Mouse (Mus musculus): Measurements from ENCODE around the gene Gm10409.
"Not testable (repeated sequence)": the region's sequence is repeated elsewhere in the genome, so short reads cannot be mapped to it uniquely, and the experiment has no call there.

Gm10409 gene

GRCm38 (mm10) chr14:3412314-3412713, at the start of gene Gm10409:
Gene Gm10409, plus strand, starts transcription at chr14:3412614.
- DNase-seq (ENCODE audit: low read depth, low spot score): not testable (repeated sequence)

- not testable (repeated sequence) for DNase-seq (ENCODE audit: low read depth, low spot score)
Observed at GRCm38 (mm10) chr14:3394793-3395192, 17.6 kb upstream of the Gm10409 start, which contains the start of gene Gm10413. Gene Gm10413, plus strand, starts transcription at chr14:3395093.

GRCm38 (mm10) chr14:3427803-3428202, 15.4 kb downstream of the Gm10409 start, which contains the start of gene Gm3005:
Gene Gm3005, plus strand, starts transcription at chr14:3428103.
- not testable (repeated sequence) for DNase-seq (ENCODE audit: low read depth, low spot score)

GRCm38 (mm10) chr14:3449079-3449478, 36.7 kb downstream of the Gm10409 start, which contains the start of gene Gm10408:
Gene Gm10408, plus strand, starts transcription at chr14:3449379.
- not testable (repeated sequence) for DNase-seq (ENCODE audit: low read depth, low spot score)
